Mouse (Mus musculus): ENCODE data around the gene Olfr644.

The Olfr644 gene

DNA sequence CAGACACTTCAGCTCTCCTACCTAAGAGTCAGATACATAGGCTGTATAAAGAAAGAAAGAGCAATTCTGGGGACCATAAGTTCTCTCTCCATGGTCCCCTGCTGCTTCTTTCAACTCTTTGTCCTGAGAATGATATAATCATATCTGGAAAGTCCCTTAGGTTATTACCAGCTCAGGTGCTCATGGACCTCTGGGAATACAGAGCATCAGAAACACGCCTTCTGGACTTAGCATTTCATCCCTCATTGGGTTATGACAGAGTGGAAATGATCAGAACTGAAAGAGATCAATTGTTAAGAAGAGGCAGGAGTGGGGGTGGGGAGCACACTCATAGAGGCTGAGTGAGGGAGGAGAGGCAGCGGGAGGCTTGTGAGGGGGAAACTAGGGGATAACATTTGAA lies at the start of gene Olfr644:
Olfr644 (minus strand) TSS at position 101 of the 400 bp plus-strand sequence.
- no peaks in the 10 kb centered on the region for H3K4me1 ChIP-seq (replicated peaks; ENCODE audit: low read depth, low read length)
- H3K27me3 ChIP-seq (ENCODE audit: insufficient read depth, low read length) = no peaks in the 10 kb centered on the region
- no peaks in the 10 kb centered on the region; the same call in 1 of the 2 replicates for H3K9me3 ChIP-seq (ENCODE audit: low read length)
- H3K36me3 ChIP-seq (ENCODE audit: insufficient read depth, low read length) = no peaks in the 10 kb centered on the region
- H3K4me3 ChIP-seq (replicated peaks; ENCODE audit: low read length) = no peak within 1 kb of the TSS
- TF ChIP-seq NANOG (IDR thresholded peaks at IDR 0.05; ENCODE audit: borderline replicate concordance, low read length) = no peak
- TF ChIP-seq POU5F1 (IDR thresholded peaks at IDR 0.05; ENCODE audit: borderline replicate concordance, low read length) = no peak
- TF ChIP-seq CTCF (conservative IDR thresholded peaks at IDR 0.05; ENCODE audit: low read length) = no peak

DNA sequence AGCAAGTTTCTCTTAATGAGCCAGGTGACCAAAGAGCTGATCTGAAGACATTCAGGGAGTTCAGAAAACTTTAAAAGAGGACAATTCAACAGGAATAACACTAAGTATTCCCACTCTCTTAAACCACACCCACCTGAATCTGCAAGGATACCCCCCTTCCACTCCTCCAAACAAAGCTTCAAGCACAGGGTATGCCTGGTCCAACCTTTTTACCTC lies 33.0 kb upstream of the Olfr644 start, which contains the start of gene Olfr646:
Olfr646 (plus strand) TSS at position 117 of the 216 bp plus-strand sequence.
- H3K36me3 ChIP-seq (ENCODE audit: insufficient read depth, low read length) = no peaks in the 10 kb centered on the region
- H3K9me3 ChIP-seq (ENCODE audit: low read length) = no peaks in the 10 kb centered on the region

DNA sequence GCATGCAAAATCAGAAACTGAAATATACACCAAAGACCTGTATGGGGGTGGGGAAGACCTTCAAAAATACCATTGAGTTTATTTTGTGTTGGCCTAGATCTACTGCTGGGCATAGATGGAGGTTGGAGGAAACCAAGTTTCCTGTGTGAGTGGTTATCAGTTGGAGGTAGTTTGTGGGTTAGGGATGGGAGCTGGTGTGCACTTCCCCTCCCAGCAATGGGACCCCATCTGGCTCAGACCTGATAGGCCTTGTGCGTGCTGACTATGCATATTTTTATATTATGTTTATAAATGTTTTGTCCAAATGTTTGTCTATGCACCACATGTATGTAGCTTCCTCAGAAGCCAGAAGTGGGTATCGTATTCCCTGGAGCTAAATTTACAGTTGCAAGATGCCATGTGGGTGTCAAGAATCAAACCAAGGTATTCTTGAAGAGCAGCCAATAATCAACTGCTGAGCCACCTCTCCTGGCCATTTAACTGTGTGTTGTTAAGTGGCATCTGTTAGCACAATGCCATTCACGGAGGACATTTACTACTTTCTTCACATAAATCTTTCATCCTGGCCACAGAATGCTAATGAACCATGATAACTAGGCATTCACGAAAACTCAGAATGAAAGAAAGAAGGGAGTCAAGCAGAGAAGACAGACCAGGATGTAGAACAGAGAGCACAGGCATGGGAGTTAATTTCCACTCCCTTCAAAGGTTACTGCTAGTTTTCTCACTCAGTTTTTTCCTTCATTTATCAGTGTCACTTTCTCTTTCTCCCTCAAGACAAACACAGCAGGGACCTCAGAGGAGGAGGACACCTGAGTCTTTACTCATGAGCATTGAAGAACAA lies 32.5 kb upstream of the Olfr644 start:
- Histone ChIP-seq H3K4me3 (replicated peaks; ENCODE audit: low read length) (no peak overlapping the region), H3K9me3 (ENCODE audit: low read length) (no peaks in the 10 kb centered on the region), H3K36me3 (ENCODE audit: insufficient read depth, low read length) (no peaks in the 10 kb centered on the region), H3K4me1 (replicated peaks; ENCODE audit: low read depth, low read length) (no peaks in the 10 kb centered on the region), H3K27me3 (ENCODE audit: insufficient read depth, low read length) (no peaks in the 10 kb centered on the region)
- TF ChIP-seq NANOG (IDR thresholded peaks at IDR 0.05; ENCODE audit: borderline replicate concordance, low read length) (no peak), POU5F1 (IDR thresholded peaks at IDR 0.05; ENCODE audit: borderline replicate concordance, low read length) (no peak), CTCF (conservative IDR thresholded peaks at IDR 0.05; ENCODE audit: low read length) (no peak)

More for the DNA sequence above, 33.0 kb upstream of the Olfr644 start, which contains the start of gene Olfr646:
- H3K27me3 ChIP-seq (ENCODE audit: insufficient read depth, low read length) = no peaks in the 10 kb centered on the region
- H3K4me3 ChIP-seq (replicated peaks; ENCODE audit: low read length) = no peak within 1 kb of the TSS
- TF ChIP-seq NANOG (IDR thresholded peaks at IDR 0.05; ENCODE audit: borderline replicate concordance, low read length) = no peak
- no peak for TF ChIP-seq POU5F1 (IDR thresholded peaks at IDR 0.05; ENCODE audit: borderline replicate concordance, low read length)
- TF ChIP-seq CTCF (conservative IDR thresholded peaks at IDR 0.05; ENCODE audit: low read length) = no peak
- H3K4me1 ChIP-seq (replicated peaks; ENCODE audit: low read depth, low read length) = no peaks in the 10 kb centered on the region

DNA sequence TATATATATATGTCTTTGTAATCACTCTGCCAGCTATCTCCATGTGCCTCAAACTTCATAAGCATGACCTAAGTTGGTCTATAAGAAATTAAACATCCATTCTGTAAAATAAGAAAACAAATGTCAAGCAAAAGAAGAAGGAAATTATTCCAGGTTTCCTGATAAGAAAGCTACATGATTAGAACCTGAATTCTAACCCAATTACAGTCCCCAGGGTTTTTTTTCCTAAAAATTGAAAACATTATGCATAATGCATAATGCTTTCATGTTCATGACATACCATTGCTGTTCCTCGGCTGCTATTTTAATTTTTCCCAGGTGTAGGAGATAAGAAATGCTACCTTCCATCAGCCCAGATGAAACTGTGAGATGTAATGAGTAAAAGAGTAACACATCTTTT lies 13.7 kb upstream of the Olfr644 start, which contains the start of gene Olfr645:
Olfr645 (minus strand) TSS at position 101 of the 400 bp plus-strand sequence.
- H3K4me1 ChIP-seq (replicated peaks; ENCODE audit: low read depth, low read length) = no peaks in the 10 kb centered on the region
- H3K9me3 ChIP-seq (ENCODE audit: low read length) = no peaks in the 10 kb centered on the region
- no peaks in the 10 kb centered on the region for H3K36me3 ChIP-seq (ENCODE audit: insufficient read depth, low read length)
- no peaks in the 10 kb centered on the region for H3K27me3 ChIP-seq (ENCODE audit: insufficient read depth, low read length)
- no peak within 1 kb of the TSS for H3K4me3 ChIP-seq (replicated peaks; ENCODE audit: low read length)
- no peak for TF ChIP-seq CTCF (conservative IDR thresholded peaks at IDR 0.05; ENCODE audit: low read length)
- TF ChIP-seq POU5F1 (IDR thresholded peaks at IDR 0.05; ENCODE audit: borderline replicate concordance, low read length) = no peak
- no peak for TF ChIP-seq NANOG (IDR thresholded peaks at IDR 0.05; ENCODE audit: borderline replicate concordance, low read length)

DNA sequence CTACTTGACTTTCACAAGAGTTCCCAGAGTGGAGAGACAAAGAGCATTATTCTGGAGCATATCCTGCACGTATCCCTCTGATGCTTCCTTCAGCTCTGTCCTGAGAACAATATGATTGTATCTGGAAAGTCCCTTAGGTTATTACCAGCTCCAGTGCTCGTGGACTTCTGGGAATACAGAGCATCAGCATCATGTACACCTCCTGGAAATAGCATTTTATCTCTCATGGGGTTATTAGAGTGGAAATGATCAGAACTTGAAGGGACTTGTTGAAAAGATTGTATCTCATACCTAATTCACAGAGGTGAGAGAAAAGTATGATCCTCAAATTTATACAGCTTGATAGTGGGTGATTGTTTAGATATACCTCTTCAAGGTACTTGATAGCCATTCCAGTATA lies 10.3 kb downstream of the Olfr644 start, which contains the start of gene 4930516K23Rik:
4930516K23Rik (minus strand) TSS at position 101 of the 400 bp plus-strand sequence.
- Histone ChIP-seq H3K27me3 (ENCODE audit: insufficient read depth, low read length) (no peaks in the 10 kb centered on the region), H3K36me3 (ENCODE audit: insufficient read depth, low read length) (no peaks in the 10 kb centered on the region), H3K4me3 (replicated peaks; ENCODE audit: low read length) (no peak within 1 kb of the TSS), H3K4me1 (replicated peaks; ENCODE audit: low read depth, low read length) (no peaks in the 10 kb centered on the region), H3K9me3 (ENCODE audit: low read length) (no peaks in the 10 kb centered on the region)
- TF ChIP-seq CTCF (conservative IDR thresholded peaks at IDR 0.05; ENCODE audit: low read length) (no peak), NANOG (IDR thresholded peaks at IDR 0.05; ENCODE audit: borderline replicate concordance, low read length) (no peak), POU5F1 (IDR thresholded peaks at IDR 0.05; ENCODE audit: borderline replicate concordance, low read length) (no peak)

DNA sequence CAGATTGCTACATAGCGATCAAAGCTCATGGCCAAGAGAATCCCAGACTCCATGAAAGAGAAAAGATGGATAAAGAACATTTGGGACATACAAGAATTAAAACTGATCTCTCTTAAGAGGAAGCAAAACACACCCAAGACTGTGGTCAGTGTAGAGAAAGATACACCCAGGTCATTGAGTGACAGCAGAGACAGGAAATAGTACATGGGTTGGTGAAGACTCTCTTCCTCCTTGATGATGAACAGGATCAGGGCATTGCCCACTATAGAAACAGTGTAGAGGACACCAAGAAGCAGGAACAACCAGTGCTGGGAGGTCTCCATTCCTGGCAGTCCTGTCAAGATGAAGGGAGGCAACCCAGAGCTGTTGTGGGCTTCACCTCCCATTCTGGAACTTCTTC lies 12.5 kb downstream of the Olfr644 start:
- TF ChIP-seq NANOG (IDR thresholded peaks at IDR 0.05; ENCODE audit: borderline replicate concordance, low read length) (no peak), CTCF (conservative IDR thresholded peaks at IDR 0.05; ENCODE audit: low read length) (no peak), POU5F1 (IDR thresholded peaks at IDR 0.05; ENCODE audit: borderline replicate concordance, low read length) (no peak)
- H3K4me3 ChIP-seq (replicated peaks; ENCODE audit: low read length) = no peak overlapping the region
- no peaks in the 10 kb centered on the region for H3K36me3 ChIP-seq (ENCODE audit: insufficient read depth, low read length)
- H3K9me3 ChIP-seq (ENCODE audit: low read length) = no peaks in the 10 kb centered on the region
- no peaks in the 10 kb centered on the region for H3K27me3 ChIP-seq (ENCODE audit: insufficient read depth, low read length)
- H3K4me1 ChIP-seq (replicated peaks; ENCODE audit: low read depth, low read length) = no peaks in the 10 kb centered on the region

DNA sequence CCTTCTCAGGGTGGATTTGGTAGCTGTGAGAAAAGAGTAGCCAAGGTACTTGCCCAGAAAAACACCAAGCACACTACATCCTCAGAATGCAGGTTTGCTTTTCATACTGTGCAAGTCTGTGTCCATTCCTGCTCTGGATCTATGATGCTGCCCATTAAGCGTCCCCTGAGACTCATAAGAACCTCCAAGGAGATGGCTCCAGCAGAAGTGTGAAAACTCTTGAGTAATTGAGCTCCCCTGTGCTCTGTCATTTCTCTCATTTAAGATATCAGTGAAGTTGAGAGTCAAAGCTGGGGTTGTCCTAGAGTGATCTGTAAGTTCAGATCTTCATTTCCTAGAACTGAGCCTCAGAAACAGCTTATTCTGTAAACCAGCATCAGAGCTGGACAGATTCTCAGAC lies 19.1 kb downstream of the Olfr644 start, which contains the start of gene Olfr642:
Olfr642 (minus strand) TSS at position 101 of the 400 bp plus-strand sequence.
- no peaks in the 10 kb centered on the region for H3K36me3 ChIP-seq (ENCODE audit: insufficient read depth, low read length)
- H3K4me1 ChIP-seq (replicated peaks; ENCODE audit: low read depth, low read length) = no peaks in the 10 kb centered on the region
- no peak within 1 kb of the TSS for H3K4me3 ChIP-seq (replicated peaks; ENCODE audit: low read length)
- no peaks in the 10 kb centered on the region for H3K9me3 ChIP-seq (ENCODE audit: low read length)
- no peaks in the 10 kb centered on the region for H3K27me3 ChIP-seq (ENCODE audit: insufficient read depth, low read length)
- no peak for TF ChIP-seq POU5F1 (IDR thresholded peaks at IDR 0.05; ENCODE audit: borderline replicate concordance, low read length)
- no peak for TF ChIP-seq CTCF (conservative IDR thresholded peaks at IDR 0.05; ENCODE audit: low read length)
- TF ChIP-seq NANOG (IDR thresholded peaks at IDR 0.05; ENCODE audit: borderline replicate concordance, low read length) = no peak

DNA sequence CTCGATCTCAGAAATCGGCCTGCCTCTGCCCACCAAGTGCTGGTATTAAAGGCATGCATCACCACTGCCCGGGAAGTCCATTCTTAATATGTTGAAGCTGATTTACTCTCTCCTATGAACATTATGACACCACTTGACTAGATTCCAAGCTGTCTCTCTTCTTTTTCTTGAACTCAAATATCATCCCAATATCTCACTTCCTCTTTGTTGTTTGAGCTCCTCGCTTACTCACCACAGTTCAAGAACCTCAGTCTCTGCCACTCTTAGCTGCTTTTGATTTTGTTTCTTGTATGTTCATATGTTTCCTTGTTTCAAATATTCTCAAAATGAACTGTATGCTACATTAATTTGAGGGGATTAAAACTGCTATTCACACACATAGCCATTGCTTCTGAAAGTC lies 20.9 kb downstream of the Olfr644 start:
- TF ChIP-seq CTCF (conservative IDR thresholded peaks at IDR 0.05; ENCODE audit: low read length) (no peak), POU5F1 (IDR thresholded peaks at IDR 0.05; ENCODE audit: borderline replicate concordance, low read length) (no peak), NANOG (IDR thresholded peaks at IDR 0.05; ENCODE audit: borderline replicate concordance, low read length) (no peak)
- H3K27me3 ChIP-seq (ENCODE audit: insufficient read depth, low read length) = no peaks in the 10 kb centered on the region
- no peaks in the 10 kb centered on the region for H3K4me1 ChIP-seq (replicated peaks; ENCODE audit: low read depth, low read length)
- H3K36me3 ChIP-seq (ENCODE audit: insufficient read depth, low read length) = no peaks in the 10 kb centered on the region
- no peak overlapping the region for H3K4me3 ChIP-seq (replicated peaks; ENCODE audit: low read length)
- no peaks in the 10 kb centered on the region for H3K9me3 ChIP-seq (ENCODE audit: low read length)
